Mouse (Mus musculus): Measurements from ENCODE around the gene Dnm1. TPM values are rescaled to one million over a fixed set of nuclear protein-coding genes. Genes with fewer than 3 reads are reported as not detected.

The Dnm1 gene
- total and polyA plus RNA-seq, 2 experiments: 0.09 to 0.60 TPM

GRCm38 (mm10) chr2:32352151-32353006 lies 759 bp downstream of the Dnm1 start, which contains the start of gene Ciz1:
Gene Ciz1 (plus strand): TSS chr2:32352327.
- Histone ChIP-seq H3K79me2 (ENCODE audit: control insufficient read depth, insufficient read depth, low read length) (no peaks in the 10 kb centered on the region), H3K9ac (ENCODE audit: low read depth, low read length) (peak within 1 kb of the TSS; percentile 73), H3K36me3 (ENCODE audit: control insufficient read depth, insufficient read depth, low read length) (no peaks in the 10 kb centered on the region), H3K27ac (replicated peaks; ENCODE audit: insufficient read depth, low read depth, low read length) (no peak within 1 kb of the TSS), H3K27me3 (ENCODE audit: control insufficient read depth, insufficient read depth, low read length) (peaks cover 12% of the 10 kb centered on the region; the same call in 1 of the 2 replicates), H3K4me3 (ENCODE audit: insufficient read depth, low read depth, low read length) (peak within 1 kb of the TSS; percentile 65), H3K4me1 (ENCODE audit: control insufficient read depth, insufficient read depth, low read length) (no peaks in the 10 kb centered on the region)
- DNase-seq (ENCODE audit: extremely low read depth, low read depth, low spot score): no peak
- TF ChIP-seq CTCF (IDR thresholded peaks at IDR 0.05; ENCODE audit: low read depth, low read length): no peak
- no peak for TF ChIP-seq POLR2A (IDR thresholded peaks at IDR 0.05; ENCODE audit: extremely low read depth, insufficient read depth, low read length)
- WGBS: 5% methylated on average over 34 of the region's 52 CpGs

- no peak for DNase-seq (ENCODE audit: extremely low read depth, low read depth, low spot score)
- H3K9ac ChIP-seq (ENCODE audit: low read depth, low read length): no peak overlapping the region
- WGBS: 70% methylated on average over 9 of the region's 9 CpGs
- no peaks in the 10 kb centered on the region for H3K4me1 ChIP-seq (ENCODE audit: control insufficient read depth, insufficient read depth, low read length)
- TF ChIP-seq CTCF (IDR thresholded peaks at IDR 0.05; ENCODE audit: low read depth, low read length) (no peak), POLR2A (IDR thresholded peaks at IDR 0.05; ENCODE audit: extremely low read depth, insufficient read depth, low read length) (no peak)
- no peaks in the 10 kb centered on the region for H3K79me2 ChIP-seq (ENCODE audit: control insufficient read depth, insufficient read depth, low read length)
- H3K36me3 ChIP-seq (ENCODE audit: control insufficient read depth, insufficient read depth, low read length): no peaks in the 10 kb centered on the region
- peaks cover 12% of the 10 kb centered on the region; the same call in 1 of the 2 replicates for H3K27me3 ChIP-seq (ENCODE audit: control insufficient read depth, insufficient read depth, low read length)
- no peak overlapping the region for H3K4me3 ChIP-seq (ENCODE audit: insufficient read depth, low read depth, low read length)
- H3K27ac ChIP-seq (replicated peaks; ENCODE audit: insufficient read depth, low read depth, low read length): no peak overlapping the region
These were observed 1.6 kb downstream of the Dnm1 start for GRCm38 (mm10) chr2:32351471-32351961.

GRCm38 (mm10) chr2:32350471-32351051 lies 2.6 kb downstream of the Dnm1 start:
- H3K9ac ChIP-seq (ENCODE audit: low read depth, low read length): no peak overlapping the region
- WGBS: 71% methylated on average over 13 of the region's 13 CpGs
- H3K27me3 ChIP-seq (ENCODE audit: control insufficient read depth, insufficient read depth, low read length): peaks cover 12% of the 10 kb centered on the region; the same call in 1 of the 2 replicates
- H3K27ac ChIP-seq (replicated peaks; ENCODE audit: insufficient read depth, low read depth, low read length): no peak overlapping the region
- no peak for DNase-seq (ENCODE audit: extremely low read depth, low read depth, low spot score)
- TF ChIP-seq POLR2A (IDR thresholded peaks at IDR 0.05; ENCODE audit: extremely low read depth, insufficient read depth, low read length) (no peak), CTCF (IDR thresholded peaks at IDR 0.05; ENCODE audit: low read depth, low read length) (no peak)
- no peaks in the 10 kb centered on the region for H3K79me2 ChIP-seq (ENCODE audit: control insufficient read depth, insufficient read depth, low read length)
- no peaks in the 10 kb centered on the region for H3K4me1 ChIP-seq (ENCODE audit: control insufficient read depth, insufficient read depth, low read length)
- no peaks in the 10 kb centered on the region for H3K36me3 ChIP-seq (ENCODE audit: control insufficient read depth, insufficient read depth, low read length)
- H3K4me3 ChIP-seq (ENCODE audit: insufficient read depth, low read depth, low read length): no peak overlapping the region

- no peak for TF ChIP-seq CTCF (IDR thresholded peaks at IDR 0.05; ENCODE audit: low read depth, low read length)
- TF ChIP-seq POLR2A (IDR thresholded peaks at IDR 0.05; ENCODE audit: extremely low read depth, insufficient read depth, low read length): no peak
- H3K4me1 ChIP-seq (ENCODE audit: control insufficient read depth, insufficient read depth, low read length): no peaks in the 10 kb centered on the region
- no peak overlapping the region for H3K27ac ChIP-seq (replicated peaks; ENCODE audit: insufficient read depth, low read depth, low read length)
- no peak for DNase-seq (ENCODE audit: extremely low read depth, low read depth, low spot score)
- H3K36me3 ChIP-seq (ENCODE audit: control insufficient read depth, insufficient read depth, low read length): no peaks in the 10 kb centered on the region
- no peaks in the 10 kb centered on the region for H3K79me2 ChIP-seq (ENCODE audit: control insufficient read depth, insufficient read depth, low read length)
- no peak overlapping the region for H3K4me3 ChIP-seq (ENCODE audit: insufficient read depth, low read depth, low read length)
- peaks cover 12% of the 10 kb centered on the region; the same call in 1 of the 2 replicates for H3K27me3 ChIP-seq (ENCODE audit: control insufficient read depth, insufficient read depth, low read length)
- 65% methylated on average over 8 of the region's 8 CpGs for WGBS
- H3K9ac ChIP-seq (ENCODE audit: low read depth, low read length): no peak overlapping the region
These were observed 3.4 kb downstream of the Dnm1 start for GRCm38 (mm10) chr2:32349625-32350255.

- WGBS: 90% methylated on average over 11 of the region's 11 CpGs
- H3K27ac ChIP-seq (replicated peaks; ENCODE audit: insufficient read depth, low read depth, low read length): no peak overlapping the region
- peaks cover 12% of the 10 kb centered on the region; the same call in 1 of the 2 replicates for H3K27me3 ChIP-seq (ENCODE audit: control insufficient read depth, insufficient read depth, low read length)
These were observed 4.8 kb downstream of the Dnm1 start for GRCm38 (mm10) chr2:32348311-32348710.

More at GRCm38 (mm10) chr2:32348311-32348710, 4.8 kb downstream of the Dnm1 start:
- Histone ChIP-seq H3K9ac (ENCODE audit: low read depth, low read length) (no peak overlapping the region), H3K79me2 (ENCODE audit: control insufficient read depth, insufficient read depth, low read length) (no peaks in the 10 kb centered on the region), H3K4me3 (ENCODE audit: insufficient read depth, low read depth, low read length) (no peak overlapping the region), H3K36me3 (ENCODE audit: control insufficient read depth, insufficient read depth, low read length) (no peaks in the 10 kb centered on the region), H3K4me1 (ENCODE audit: control insufficient read depth, insufficient read depth, low read length) (no peaks in the 10 kb centered on the region)
- DNase-seq (ENCODE audit: extremely low read depth, low read depth, low spot score): no peak
- TF ChIP-seq CTCF (IDR thresholded peaks at IDR 0.05; ENCODE audit: low read depth, low read length): no peak
- no peak for TF ChIP-seq POLR2A (IDR thresholded peaks at IDR 0.05; ENCODE audit: extremely low read depth, insufficient read depth, low read length)
